Mouse (Mus musculus) 3134 (cell line): ENCODE measurements around the gene Mark3.

ENCODE experiments used
- DNase-seq: peaks from one replicate; pipeline ENCODE4 v3.0.0-alpha.2; 2011; ENCODE audit warnings: low spot score; ENCODE audit not compliant: insufficient read length; ENCODE audit errors: extremely low read depth

The Mark3 gene

GRCm38 (mm10) chr12:111559647-111560258, 14.6 kb upstream of the Mark3 start:
- peak; percentile 61 for DNase-seq

- DNase-seq: no peak
Observed at GRCm38 (mm10) chr12:111560286-111560685, 14.0 kb upstream of the Mark3 start.

DNA sequence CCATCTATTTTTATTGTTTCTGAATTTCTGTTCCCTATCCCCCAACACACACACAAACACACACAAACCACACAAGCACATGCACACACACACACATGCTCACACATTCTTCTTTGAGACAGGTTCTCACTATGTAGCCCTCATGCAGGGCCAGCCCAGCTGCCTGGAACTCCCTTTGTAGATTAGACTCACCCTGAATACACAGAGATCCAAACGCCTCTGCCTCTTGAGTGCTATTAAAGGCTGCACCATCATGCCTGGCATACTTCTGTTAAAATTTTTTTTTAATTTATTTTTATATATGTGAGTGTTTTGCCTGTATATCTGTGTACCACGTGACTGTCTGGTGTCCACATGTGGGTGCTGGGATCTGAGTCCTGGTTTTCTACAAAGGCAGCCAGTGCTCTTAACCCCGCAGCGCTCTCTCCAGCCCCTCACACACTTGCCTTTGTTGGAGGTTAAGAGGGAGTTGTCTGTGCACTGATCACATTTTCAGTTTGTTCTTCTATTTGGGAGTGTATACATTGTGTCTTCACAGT, 12.0 kb upstream of the Mark3 start:
- no peak for DNase-seq

GRCm38 (mm10) chr12:111563076-111563629, 11.2 kb upstream of the Mark3 start:
- no peak for DNase-seq

- DNase-seq: peak; percentile 69
Observed at GRCm38 (mm10) chr12:111565363-111565762, 9.0 kb upstream of the Mark3 start.

GRCm38 (mm10) chr12:111568836-111569235, 5.5 kb upstream of the Mark3 start:
- peak; percentile 81 for DNase-seq

- no peak for DNase-seq
Observed at GRCm38 (mm10) chr12:111572406-111572805, 1.9 kb upstream of the Mark3 start.

DNA sequence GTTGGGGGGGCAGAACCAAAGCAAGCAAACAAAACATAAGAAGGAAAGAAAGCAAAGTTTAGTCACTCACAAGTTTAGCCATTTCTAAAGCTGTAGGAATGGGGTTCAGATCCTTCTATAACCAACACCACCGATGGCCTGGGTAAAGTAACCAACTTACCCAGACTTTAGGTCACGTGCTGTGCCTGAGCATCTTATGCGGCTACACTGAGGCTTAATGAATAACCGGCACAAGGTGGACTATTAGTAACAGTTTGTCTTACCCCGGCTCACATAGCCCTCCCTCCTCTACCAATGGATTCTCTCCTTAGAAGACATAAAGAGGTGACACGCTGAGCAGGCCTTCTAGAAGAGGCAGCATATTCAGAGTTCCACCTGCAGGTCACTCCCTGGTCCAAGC, 1.0 kb upstream of the Mark3 start:
- no peak for DNase-seq

GRCm38 (mm10) chr12:111574887-111575838, 840 bp downstream of the Mark3 start:
- DNase-seq: peak; percentile 70

- no peak for DNase-seq
Observed at GRCm38 (mm10) chr12:111583058-111583457, 8.7 kb downstream of the Mark3 start.

DNA sequence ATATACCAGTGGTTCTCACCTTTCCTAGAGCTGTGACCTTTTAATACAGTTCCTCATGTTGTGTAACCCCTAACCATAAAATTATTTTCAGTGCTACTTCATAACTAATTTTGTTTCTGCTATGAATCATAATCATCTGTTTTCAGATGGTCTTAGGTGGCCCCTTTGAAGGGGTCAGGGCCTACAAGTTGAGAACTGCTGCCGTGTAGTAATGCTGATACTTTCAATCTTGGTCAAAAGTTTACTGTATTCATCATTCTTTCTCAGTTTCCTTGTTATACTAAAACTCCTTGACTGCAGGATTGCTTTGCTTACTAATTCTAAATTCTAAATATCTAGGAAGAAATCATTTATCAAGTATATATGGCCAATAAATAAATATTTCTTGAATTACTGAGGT, 10.1 kb downstream of the Mark3 start:
- no peak for DNase-seq

- no peak for DNase-seq
Observed at GRCm38 (mm10) chr12:111587252-111587651, 12.9 kb downstream of the Mark3 start.

- no peak for DNase-seq
Observed at GRCm38 (mm10) chr12:111592407-111593021, 18.2 kb downstream of the Mark3 start.

GRCm38 (mm10) chr12:111593775-111594174, 19.5 kb downstream of the Mark3 start:
- no peak for DNase-seq

GRCm38 (mm10) chr12:111597310-111597709, 23.0 kb downstream of the Mark3 start:
- no peak for DNase-seq

- DNase-seq: no peak
Observed at GRCm38 (mm10) chr12:111598902-111599301, 24.6 kb downstream of the Mark3 start.

DNA sequence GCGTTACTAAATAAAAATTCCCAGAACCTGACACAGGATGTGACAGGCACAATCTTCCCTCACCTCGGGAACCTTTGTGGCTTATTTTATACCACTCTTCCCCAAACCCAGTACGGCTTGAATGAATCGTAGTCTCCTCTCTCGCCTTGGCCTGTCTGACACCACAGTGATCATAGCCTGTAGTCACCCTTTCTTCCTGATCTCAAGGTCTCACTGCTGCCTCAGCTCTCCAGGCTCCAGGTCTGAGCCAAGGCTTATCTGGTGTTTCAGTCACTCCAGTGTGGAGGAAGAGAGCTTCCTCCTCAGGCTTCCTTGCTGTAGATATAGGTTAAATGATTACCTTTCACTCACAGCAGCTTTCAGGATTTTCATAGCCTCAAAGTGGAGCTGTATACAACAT, 25.3 kb downstream of the Mark3 start:
- no peak for DNase-seq

GRCm38 (mm10) chr12:111603871-111604270, 29.5 kb downstream of the Mark3 start:
- DNase-seq: no peak

DNA sequence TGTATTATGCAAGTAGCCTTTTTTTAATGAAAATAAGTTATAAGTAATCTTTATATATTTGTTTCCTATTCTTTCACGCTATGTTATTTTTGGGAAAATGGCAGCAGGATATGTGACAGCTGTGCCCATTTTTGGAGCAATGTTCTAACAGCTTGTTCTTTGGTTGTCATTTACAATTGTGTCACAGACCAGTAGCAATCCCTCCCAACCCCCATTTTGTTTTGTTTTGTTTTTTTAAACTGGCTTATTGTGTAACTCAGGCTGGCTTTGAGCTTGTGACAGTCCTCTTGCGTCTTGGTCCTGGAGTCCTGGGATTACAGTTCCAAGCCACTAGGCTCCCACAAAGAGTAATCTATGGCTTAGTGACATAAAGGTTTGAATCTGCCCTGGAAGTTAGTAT, 31.3 kb downstream of the Mark3 start:
- DNase-seq: no peak

GRCm38 (mm10) chr12:111608015-111608414, 33.7 kb downstream of the Mark3 start:
- no peak for DNase-seq
